Mouse (Mus musculus) adrenal gland, adult 8-10 months (tissue): ENCODE measurements around the gene Kif13a. TPM values are rescaled to one million over a fixed set of nuclear protein-coding genes. Genes with fewer than 3 reads are reported as not detected.

Source experiments
- DNase-seq: peaks from one replicate; pipeline ENCODE4 v3.0.0; 2022
- total RNA-seq, 4 experiments: library from RNA; stranded (reverse); gene quantifications; 2 replicates each; pipeline ENCODE4 v1.2.4; 2022

Kif13a gene
- total RNA-seq, 4 experiments from 2014 or later, result 39.1 to 46.8 (median 42.3) TPM

- DNase-seq, result no peak
These were observed 203.2 kb downstream of the Kif13a start for GRCm38 (mm10) chr13:46726288-46727037.

- DNase-seq, result no peak
These were observed 204.4 kb downstream of the Kif13a start for GRCm38 (mm10) chr13:46725227-46725626.

- no peak for DNase-seq
These were observed 205.3 kb downstream of the Kif13a start for GRCm38 (mm10) chr13:46724371-46724770.

GRCm38 (mm10) chr13:46721009-46721408, 208.7 kb downstream of the Kif13a start:
- no peak for DNase-seq

GRCm38 (mm10) chr13:46718893-46719400, 210.7 kb downstream of the Kif13a start:
- no peak for DNase-seq

GRCm38 (mm10) chr13:46715976-46716639, 213.6 kb downstream of the Kif13a start:
- DNase-seq, result no peak

GRCm38 (mm10) chr13:46713486-46713885, 216.2 kb downstream of the Kif13a start:
- DNase-seq, result no peak

GRCm38 (mm10) chr13:46703138-46703537, 226.5 kb downstream of the Kif13a start:
- DNase-seq, result no peak

- DNase-seq, result no peak
These were observed 228.2 kb downstream of the Kif13a start for GRCm38 (mm10) chr13:46701486-46701885.

- no peak for DNase-seq
These were observed 230.3 kb downstream of the Kif13a start for GRCm38 (mm10) chr13:46699372-46699771.

Other genes starting within 250 kb of the Kif13a start
- 10 to 100 TPM; 45.2 to 67.6 (median 53.9) TPM for gene Nup153, start 201.9 kb downstream of the Kif13a start, total RNA-seq
- 1 to 10 TPM; 6.2 to 9.8 (median 8.7) TPM for gene Nhlrc1, start 85.0 kb upstream of the Kif13a start, total RNA-seq
- 10 to 100 TPM in 3 of 4 experiments, 1 to 10 TPM in 1; 9.7 to 12.6 (median 11.7) TPM for gene Kdm1b, start 113.6 kb upstream of the Kif13a start, total RNA-seq
- 10 to 100 TPM in 1 of 4 experiments, 1 to 10 TPM in 3; 4.1 to 10.7 (median 7.1) TPM for gene Tpmt, start 114.9 kb upstream of the Kif13a start, total RNA-seq
- gene Dek, start 176.3 kb upstream of the Kif13a start, total RNA-seq, result 10 to 100 TPM; 47.7 to 66.4 (median 59.1) TPM
- gene Rnf144b, start 192.8 kb upstream of the Kif13a start, total RNA-seq, result 1 to 10 TPM; 3.0 to 5.5 (median 4.8) TPM